Mouse (Mus musculus): ENCODE measurements around the gene Tspan9. TPM values are rescaled to one million over a fixed set of nuclear protein-coding genes. Genes with fewer than 3 reads are reported as not detected.

Tspan9 gene
- polyA plus RNA-seq, 2 experiments: 134 to 151 TPM

GRCm38 (mm10) chr6:127920652-127921051 lies 222.7 kb downstream of the Tspan9 start:
- Histone ChIP-seq H3K4me2 (replicated peaks; ENCODE audit: low read depth, low read length, severe bottlenecking) (no peak overlapping the region), H3K4me1 (ENCODE audit: control insufficient read depth, insufficient read depth, low read length) (no peaks in the 10 kb centered on the region), H3K9me3 (ENCODE audit: control insufficient read depth, low read length) (no peaks in the 10 kb centered on the region), H3K36me3 (ENCODE audit: control insufficient read depth, insufficient read depth, low read length) (peaks cover 4% of the 10 kb centered on the region; the same call in 1 of the 2 replicates), H3K27ac (replicated peaks; ENCODE audit: low read depth, low read length) (no peak overlapping the region), H3K9ac (ENCODE audit: low read depth, low read length, severe bottlenecking) (no peak overlapping the region), H3K27me3 (ENCODE audit: control insufficient read depth, insufficient read depth, low read length) (no peaks in the 10 kb centered on the region), H3K4me3 (replicated peaks; ENCODE audit: low read length) (no peak overlapping the region)
- DNase-seq (ENCODE audit: low spot score) (peak; percentile 88), ATAC-seq (ENCODE audit: low FRiP score, low read depth) (peak; percentile 41; the same call in 1 of the 2 replicates)
- TF ChIP-seq POLR2A (IDR thresholded peaks at IDR 0.05; ENCODE audit: borderline replicate concordance, extremely low read depth, insufficient read depth, insufficient read length): no peak
- WGBS: 8% methylated on average over 8 of the region's 8 CpGs

GRCm38 (mm10) chr6:127919491-127919890 lies 223.9 kb downstream of the Tspan9 start:
- H3K9ac ChIP-seq (ENCODE audit: low read depth, low read length, severe bottlenecking): no peak overlapping the region
- H3K27ac ChIP-seq (replicated peaks; ENCODE audit: low read depth, low read length): no peak overlapping the region
- DNase-seq (ENCODE audit: low spot score): no peak
- no peaks in the 10 kb centered on the region for H3K27me3 ChIP-seq (ENCODE audit: control insufficient read depth, insufficient read depth, low read length)
- TF ChIP-seq POLR2A (IDR thresholded peaks at IDR 0.05; ENCODE audit: borderline replicate concordance, extremely low read depth, insufficient read depth, insufficient read length): no peak
- H3K36me3 ChIP-seq (ENCODE audit: control insufficient read depth, insufficient read depth, low read length): no peaks in the 10 kb centered on the region; the same call in 1 of the 2 replicates
- no peaks in the 10 kb centered on the region for H3K4me1 ChIP-seq (ENCODE audit: control insufficient read depth, insufficient read depth, low read length)
- ATAC-seq (ENCODE audit: low FRiP score, low read depth): no peak
- no peaks in the 10 kb centered on the region for H3K9me3 ChIP-seq (ENCODE audit: control insufficient read depth, low read length)
- H3K4me2 ChIP-seq (replicated peaks; ENCODE audit: low read depth, low read length, severe bottlenecking): no peak overlapping the region
- 75% methylated on average over 6 of the region's 6 CpGs for WGBS
- H3K4me3 ChIP-seq (replicated peaks; ENCODE audit: low read length): no peak overlapping the region

- Histone ChIP-seq H3K27ac (replicated peaks; ENCODE audit: low read depth, low read length) (no peak overlapping the region), H3K9ac (ENCODE audit: low read depth, low read length, severe bottlenecking) (no peak overlapping the region), H3K4me1 (ENCODE audit: control insufficient read depth, insufficient read depth, low read length) (no peaks in the 10 kb centered on the region), H3K4me2 (replicated peaks; ENCODE audit: low read depth, low read length, severe bottlenecking) (no peak overlapping the region), H3K36me3 (ENCODE audit: control insufficient read depth, insufficient read depth, low read length) (peaks cover 4% of the 10 kb centered on the region; the same call in 1 of the 2 replicates), H3K9me3 (ENCODE audit: control insufficient read depth, low read length) (no peaks in the 10 kb centered on the region), H3K27me3 (ENCODE audit: control insufficient read depth, insufficient read depth, low read length) (no peaks in the 10 kb centered on the region), H3K4me3 (replicated peaks; ENCODE audit: low read length) (no peak overlapping the region)
- no peak for TF ChIP-seq POLR2A (IDR thresholded peaks at IDR 0.05; ENCODE audit: borderline replicate concordance, extremely low read depth, insufficient read depth, insufficient read length)
- no peak for DNase-seq (ENCODE audit: low spot score)
- WGBS: 81% methylated on average over 4 of the region's 4 CpGs
- ATAC-seq (ENCODE audit: low FRiP score, low read depth): no peak
Observed at GRCm38 (mm10) chr6:127917712-127918111, 225.7 kb downstream of the Tspan9 start.

GRCm38 (mm10) chr6:127916993-127917392 lies 226.4 kb downstream of the Tspan9 start:
- 84% methylated on average over 3 of the region's 3 CpGs for WGBS

GRCm38 (mm10) chr6:127912938-127913337 lies 230.5 kb downstream of the Tspan9 start:
- DNase-seq (ENCODE audit: low spot score) (no peak), ATAC-seq (ENCODE audit: low FRiP score, low read depth) (peak; percentile 37; the same call in 1 of the 2 replicates)
- TF ChIP-seq POLR2A (IDR thresholded peaks at IDR 0.05; ENCODE audit: borderline replicate concordance, extremely low read depth, insufficient read depth, insufficient read length): no peak
- Histone ChIP-seq H3K4me1 (ENCODE audit: control insufficient read depth, insufficient read depth, low read length) (no peaks in the 10 kb centered on the region), H3K4me3 (replicated peaks; ENCODE audit: low read length) (no peak overlapping the region), H3K4me2 (replicated peaks; ENCODE audit: low read depth, low read length, severe bottlenecking) (no peak overlapping the region), H3K9me3 (ENCODE audit: control insufficient read depth, low read length) (no peaks in the 10 kb centered on the region), H3K27me3 (ENCODE audit: control insufficient read depth, insufficient read depth, low read length) (no peaks in the 10 kb centered on the region), H3K9ac (ENCODE audit: low read depth, low read length, severe bottlenecking) (no peak overlapping the region), H3K36me3 (ENCODE audit: control insufficient read depth, insufficient read depth, low read length) (peaks cover 4% of the 10 kb centered on the region), H3K27ac (replicated peaks; ENCODE audit: low read depth, low read length) (no peak overlapping the region)
- 89% methylated on average over 3 of the region's 3 CpGs for WGBS

More at GRCm38 (mm10) chr6:127916993-127917392, 226.4 kb downstream of the Tspan9 start:
- no peaks in the 10 kb centered on the region for H3K27me3 ChIP-seq (ENCODE audit: control insufficient read depth, insufficient read depth, low read length)
- no peak for TF ChIP-seq POLR2A (IDR thresholded peaks at IDR 0.05; ENCODE audit: borderline replicate concordance, extremely low read depth, insufficient read depth, insufficient read length)
- no peak for DNase-seq (ENCODE audit: low spot score)
- no peak for ATAC-seq (ENCODE audit: low FRiP score, low read depth)
- no peak overlapping the region for H3K4me2 ChIP-seq (replicated peaks; ENCODE audit: low read depth, low read length, severe bottlenecking)
- peaks cover 4% of the 10 kb centered on the region; the same call in 1 of the 2 replicates for H3K36me3 ChIP-seq (ENCODE audit: control insufficient read depth, insufficient read depth, low read length)
- no peaks in the 10 kb centered on the region for H3K9me3 ChIP-seq (ENCODE audit: control insufficient read depth, low read length)
- H3K27ac ChIP-seq (replicated peaks; ENCODE audit: low read depth, low read length): no peak overlapping the region
- no peaks in the 10 kb centered on the region for H3K4me1 ChIP-seq (ENCODE audit: control insufficient read depth, insufficient read depth, low read length)
- no peak overlapping the region for H3K9ac ChIP-seq (ENCODE audit: low read depth, low read length, severe bottlenecking)
- no peak overlapping the region for H3K4me3 ChIP-seq (replicated peaks; ENCODE audit: low read length)

- Histone ChIP-seq H3K4me3 (replicated peaks; ENCODE audit: low read length) (no peak overlapping the region), H3K4me2 (replicated peaks; ENCODE audit: low read depth, low read length, severe bottlenecking) (no peak overlapping the region), H3K4me1 (ENCODE audit: control insufficient read depth, insufficient read depth, low read length) (no peaks in the 10 kb centered on the region), H3K9ac (ENCODE audit: low read depth, low read length, severe bottlenecking) (no peak overlapping the region), H3K36me3 (ENCODE audit: control insufficient read depth, insufficient read depth, low read length) (peaks cover 4% of the 10 kb centered on the region), H3K27me3 (ENCODE audit: control insufficient read depth, insufficient read depth, low read length) (no peaks in the 10 kb centered on the region), H3K9me3 (ENCODE audit: control insufficient read depth, low read length) (no peaks in the 10 kb centered on the region), H3K27ac (replicated peaks; ENCODE audit: low read depth, low read length) (no peak overlapping the region)
- no peak for ATAC-seq (ENCODE audit: low FRiP score, low read depth)
- 65% methylated on average over 4 of the region's 4 CpGs for WGBS
- no peak for TF ChIP-seq POLR2A (IDR thresholded peaks at IDR 0.05; ENCODE audit: borderline replicate concordance, extremely low read depth, insufficient read depth, insufficient read length)
- DNase-seq (ENCODE audit: low spot score): no peak
Observed at GRCm38 (mm10) chr6:127911687-127912086, 231.7 kb downstream of the Tspan9 start.

Small RNA genes lying within 50 kb of the gene (microRNA-seq; reads per million reads assigned to microRNA genes)
- gene Gm26338: not detected

Other genes starting within 250 kb of the Tspan9 start
- gene Tead4, start 157.2 kb upstream of the Tspan9 start, polyA plus RNA-seq (2012; rRNA removed): 4.6 and 5.3 TPM in 2 replicates
- gene Tead4, start 157.2 kb upstream of the Tspan9 start, polyA plus RNA-seq (2014; fragmentation: Nextera tagmentation; extraction: Ambion mirVana): 3.7 and 5.8 TPM in 2 replicates
- 49.0 and 56.1 TPM in 2 replicates for gene Tulp3, start 212.3 kb upstream of the Tspan9 start, polyA plus RNA-seq (2012; rRNA removed)
- 20.3 and 24.8 TPM in 2 replicates for gene Tulp3, start 212.3 kb upstream of the Tspan9 start, polyA plus RNA-seq (2014; fragmentation: Nextera tagmentation; extraction: Ambion mirVana)
- 58.8 and 61.3 TPM in 2 replicates for gene Rhno1, start 219.3 kb upstream of the Tspan9 start, polyA plus RNA-seq (2012; rRNA removed)
- 127 and 138 TPM in 2 replicates for gene Rhno1, start 219.3 kb upstream of the Tspan9 start, polyA plus RNA-seq (2014; fragmentation: Nextera tagmentation; extraction: Ambion mirVana)
- gene Foxm1, start 219.4 kb upstream of the Tspan9 start, polyA plus RNA-seq (2012; rRNA removed): 81.2 and 93.9 TPM in 2 replicates
- gene Foxm1, start 219.4 kb upstream of the Tspan9 start, polyA plus RNA-seq (2014; fragmentation: Nextera tagmentation; extraction: Ambion mirVana): 30.9 and 33.1 TPM in 2 replicates
- gene Tex52, start 231.9 kb upstream of the Tspan9 start, polyA plus RNA-seq (2012; rRNA removed): 0.77 and 1.1 TPM in 2 replicates
- 0.26 and 0.37 TPM in 2 replicates for gene Tex52, start 231.9 kb upstream of the Tspan9 start, polyA plus RNA-seq (2014; fragmentation: Nextera tagmentation; extraction: Ambion mirVana)
- gene Gm44596, start 231.9 kb upstream of the Tspan9 start, polyA plus RNA-seq (2012; rRNA removed): not detected in 2 replicates
- gene Gm44596, start 231.9 kb upstream of the Tspan9 start, polyA plus RNA-seq (2014; fragmentation: Nextera tagmentation; extraction: Ambion mirVana): not detected in 2 replicates

Measured in limb, embryonic 14.5 days (tissue).